Mouse (Mus musculus): ENCODE data around the gene Vldlr. TPM values are rescaled to one million over a fixed set of nuclear protein-coding genes. Genes with fewer than 3 reads are reported as not detected.

Gene Vldlr
- total RNA-seq, 2 experiments from 2014 or later: 40.8 to 41.9 TPM

DNA sequence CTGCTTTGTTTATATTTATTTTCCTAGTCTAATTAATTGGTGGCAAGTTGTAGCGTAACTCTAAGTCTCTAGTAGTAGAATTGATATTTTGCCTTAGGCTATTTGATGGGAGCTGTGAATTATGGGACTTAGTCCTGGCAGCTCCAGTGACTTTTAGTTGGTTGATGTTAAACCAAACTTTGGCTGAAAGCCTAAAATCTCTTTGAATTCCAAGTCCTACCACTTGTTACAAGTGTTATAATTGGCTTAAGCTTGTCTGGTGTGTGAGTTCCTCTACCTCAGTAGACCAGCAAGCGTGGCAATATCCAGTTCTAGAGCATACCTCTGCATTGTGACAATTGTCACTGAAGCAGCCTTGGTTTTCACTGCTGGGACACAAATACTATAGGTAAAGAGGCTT is 17.1 kb downstream of the Vldlr start:
- DNase-seq: no peak

DNA sequence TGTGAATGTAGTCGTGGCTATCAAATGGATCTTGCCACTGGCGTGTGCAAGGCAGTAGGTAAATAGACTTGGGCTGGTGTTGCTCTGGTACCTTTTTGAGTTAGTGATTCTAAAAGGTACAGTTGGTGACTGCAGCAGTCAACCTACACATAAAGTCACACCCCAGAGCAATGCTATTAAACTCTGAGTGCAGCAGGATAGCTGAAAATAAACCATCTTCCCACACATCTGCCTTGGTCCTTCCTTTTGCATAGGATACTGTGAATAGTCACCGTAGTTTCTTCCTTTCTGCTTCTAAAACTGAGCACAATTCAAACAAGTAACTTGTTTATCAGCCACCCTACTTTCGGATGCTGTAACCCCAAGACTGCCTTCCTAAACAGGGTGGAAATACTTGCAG is 23.6 kb downstream of the Vldlr start:
- no peak for DNase-seq

DNA sequence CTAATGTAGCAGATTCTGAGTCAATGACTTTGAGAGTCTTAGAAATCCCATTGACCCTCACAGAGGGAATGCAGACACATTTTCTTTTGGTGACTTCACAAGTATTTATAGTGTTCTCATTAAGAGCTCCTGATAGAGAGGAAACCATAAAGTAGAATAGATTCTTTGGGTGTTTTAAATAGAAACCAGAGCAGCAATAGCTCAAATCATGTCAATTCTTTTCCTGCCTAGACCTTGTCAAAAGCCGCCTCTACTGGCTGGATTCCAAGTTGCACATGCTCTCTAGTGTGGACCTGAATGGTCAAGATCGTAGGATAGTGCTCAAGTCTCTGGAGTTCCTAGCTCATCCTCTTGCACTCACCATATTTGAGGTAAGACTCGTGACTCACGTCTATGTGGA is 27.2 kb downstream of the Vldlr start:
- DNase-seq: no peak

DNA sequence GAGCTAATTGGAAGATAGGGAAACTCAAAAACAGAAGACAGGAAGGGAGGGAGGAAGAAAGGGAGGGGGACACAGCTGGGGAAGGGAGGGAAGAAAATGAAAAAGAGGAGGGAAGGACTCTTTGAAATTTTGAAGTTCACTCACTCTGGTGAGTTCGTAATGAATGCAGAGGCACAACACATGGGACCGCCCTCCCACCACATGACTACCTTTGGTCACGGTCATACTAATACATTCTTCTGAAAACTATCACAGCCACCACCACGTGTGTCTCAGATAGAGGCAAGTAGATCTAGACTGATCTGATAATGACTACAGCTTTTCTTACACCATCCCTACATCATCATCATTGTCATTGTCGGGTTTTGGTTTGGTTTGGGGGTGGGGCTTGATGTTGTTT is 38.5 kb downstream of the Vldlr start:
- DNase-seq: no peak

DNA sequence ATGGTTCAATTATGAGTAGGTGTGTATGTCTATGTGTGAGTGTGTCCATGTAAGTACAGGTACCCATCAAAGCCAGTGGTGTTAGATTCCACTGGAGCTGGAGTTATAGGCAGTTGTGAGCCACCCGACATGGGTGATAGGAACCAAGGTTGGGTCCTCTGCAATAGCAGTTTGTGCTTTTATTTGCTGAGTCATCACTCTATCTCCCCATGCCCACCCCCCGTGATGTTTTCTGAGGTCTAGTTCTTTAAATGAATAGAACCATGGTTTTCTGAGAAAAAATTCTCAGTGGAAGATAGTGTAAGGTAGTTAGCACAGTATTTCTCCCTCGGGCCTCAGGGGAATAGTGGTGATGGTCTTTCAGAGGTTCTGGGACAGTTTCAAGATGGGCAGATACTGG is 39.4 kb downstream of the Vldlr start:
- no peak for DNase-seq

DNA sequence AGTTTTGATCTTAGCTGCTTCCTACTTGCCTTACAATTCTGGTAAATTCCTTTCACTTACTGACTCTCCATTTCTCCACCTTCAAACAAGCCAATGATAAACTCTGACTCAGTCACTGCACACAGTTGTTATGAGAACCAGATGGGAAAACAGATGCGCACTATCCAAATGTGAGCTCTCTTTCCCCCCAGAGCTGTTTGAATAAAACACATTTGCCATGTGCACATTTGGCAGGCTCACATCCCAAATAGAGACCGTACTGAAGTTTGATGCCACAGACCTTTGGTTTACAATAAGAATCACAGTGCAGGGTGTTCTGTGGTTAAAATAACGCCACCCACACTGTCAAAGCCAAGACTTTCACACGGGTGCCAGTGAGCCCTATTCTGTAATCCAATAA is 43.8 kb downstream of the Vldlr start:
- no peak for DNase-seq

DNA sequence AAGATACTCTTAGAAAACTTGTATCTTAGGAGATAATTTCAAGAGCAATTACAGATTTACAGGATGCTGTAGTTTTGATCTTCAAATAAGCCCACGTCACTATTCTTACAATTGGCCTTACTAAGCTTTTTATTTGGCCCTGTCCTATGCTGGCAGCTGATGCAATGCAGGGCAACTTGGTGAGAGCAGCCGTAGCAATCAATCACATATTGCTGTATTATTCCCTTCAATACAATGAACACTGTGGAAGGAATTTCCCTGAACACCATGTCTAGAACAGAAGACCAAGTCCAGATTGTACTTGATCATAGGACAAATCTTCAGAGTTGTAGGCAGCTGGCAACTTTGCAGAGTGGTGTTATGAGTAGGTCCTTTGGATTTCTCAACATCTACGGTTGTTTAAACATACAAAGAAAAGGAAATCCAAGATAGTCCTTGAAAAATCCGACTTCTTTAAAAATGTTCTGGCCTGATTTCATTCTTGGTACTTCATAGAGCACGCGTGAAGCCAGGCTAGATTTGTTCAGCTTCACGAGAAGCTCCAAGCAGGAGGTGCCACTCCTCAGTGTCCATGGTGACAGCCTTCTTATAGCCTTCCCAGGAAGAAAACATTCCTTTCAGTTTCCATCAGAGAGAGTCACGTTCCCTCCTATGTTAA is 44.5 kb downstream of the Vldlr start:
- DNase-seq: no peak

DNA sequence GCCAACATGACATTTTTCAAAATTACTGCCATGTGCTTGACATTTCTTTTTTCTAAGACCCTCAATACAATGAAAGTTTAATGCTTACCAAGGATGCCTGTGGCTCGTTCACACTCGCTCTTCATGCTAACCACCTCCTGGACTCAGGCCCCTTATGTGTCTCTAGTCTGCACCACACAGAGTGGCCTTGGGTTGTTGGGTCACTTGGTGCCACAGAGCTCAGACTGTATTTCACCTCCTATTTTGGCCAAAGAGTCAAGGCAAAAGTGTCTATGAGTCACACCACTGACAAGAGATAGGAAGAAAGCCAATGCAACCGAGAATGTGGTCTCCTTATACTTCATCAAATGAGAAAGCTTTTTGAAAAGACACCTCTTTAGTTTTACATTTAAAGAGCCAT is 45.9 kb downstream of the Vldlr start:
- no peak for DNase-seq

DNA sequence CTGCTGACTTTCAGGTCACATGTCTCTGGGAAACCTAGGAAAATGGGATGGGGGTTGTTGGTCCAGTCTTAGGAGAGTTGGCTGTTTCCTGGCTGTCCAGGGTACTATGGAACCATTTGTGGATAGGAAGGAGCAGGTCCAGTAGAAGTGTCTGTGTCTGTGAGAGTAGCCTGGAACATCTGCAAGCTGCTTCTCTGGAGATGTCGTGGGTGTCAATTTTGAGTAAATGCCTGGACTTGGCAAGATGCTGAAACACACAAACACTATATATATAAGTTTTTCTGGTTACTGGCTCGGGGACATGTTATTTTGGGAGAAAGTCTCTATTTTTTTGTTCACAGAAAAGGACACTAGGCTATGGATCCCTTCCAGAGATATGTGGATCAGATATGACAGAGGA is 57.1 kb downstream of the Vldlr start:
- DNase-seq: no peak

DNA sequence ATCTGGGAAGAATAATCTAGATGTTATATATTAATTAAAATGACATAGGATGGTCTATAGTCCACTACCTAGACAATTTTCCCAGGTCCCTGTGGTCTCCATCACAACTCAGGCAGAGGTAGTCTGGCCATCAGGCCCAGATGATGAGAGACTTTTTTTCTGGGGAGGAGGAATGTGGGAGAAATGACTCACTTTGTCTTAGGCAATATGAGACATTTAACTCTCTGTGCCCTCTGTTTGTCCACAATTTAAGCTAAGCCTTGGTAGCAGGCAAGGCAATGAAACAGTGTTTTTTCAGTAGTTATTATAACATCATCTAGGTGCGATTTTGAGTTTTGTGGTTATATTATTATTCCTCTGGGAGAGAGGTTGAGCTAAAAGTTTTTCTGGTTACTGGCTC is 58.1 kb downstream of the Vldlr start:
- no peak for DNase-seq

DNA sequence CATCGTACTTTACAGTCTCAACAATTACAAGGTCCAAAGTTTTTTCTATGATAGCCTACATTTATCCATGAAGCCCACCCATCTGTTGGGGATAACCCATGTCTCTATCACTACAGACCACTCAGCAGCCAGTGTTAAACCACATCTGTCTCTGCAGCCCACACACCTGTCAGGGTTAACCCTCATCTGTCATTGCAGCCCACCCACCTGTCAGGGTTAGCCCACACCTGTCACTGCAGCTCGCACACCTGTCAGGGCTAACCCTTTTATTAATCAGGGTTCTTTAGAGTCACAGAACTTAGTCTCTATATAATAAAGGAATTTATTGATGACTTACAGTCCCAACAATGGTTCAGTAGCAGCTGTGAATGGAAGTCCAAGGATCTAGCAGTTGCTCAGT is 62.9 kb downstream of the Vldlr start:
- no peak for DNase-seq

Other genes starting within 250 kb of the Vldlr start
- gene Kcnv2, start 106.1 kb downstream of the Vldlr start, total RNA-seq (2021): under 1 TPM in 1 of 2 experiments, not detected in 1; 0.05 TPM
- 10 to 100 TPM; 33.8 to 40.2 TPM for gene Pum3, start 213.3 kb downstream of the Vldlr start, total RNA-seq (2021)

Measured in gastrocnemius, postnatal 10 days (tissue).